Mouse (Mus musculus): ENCODE data around the gene Mpi. TPM values are rescaled to one million over a fixed set of nuclear protein-coding genes. Genes with fewer than 3 reads are reported as not detected.

Mpi gene
- total RNA-seq (2014; fragmentation: Nextera tagmentation) (13.5 and 16.6 TPM in 2 replicates), total RNA-seq (2017) (6.6 and 6.7 TPM in 2 replicates)

DNA sequence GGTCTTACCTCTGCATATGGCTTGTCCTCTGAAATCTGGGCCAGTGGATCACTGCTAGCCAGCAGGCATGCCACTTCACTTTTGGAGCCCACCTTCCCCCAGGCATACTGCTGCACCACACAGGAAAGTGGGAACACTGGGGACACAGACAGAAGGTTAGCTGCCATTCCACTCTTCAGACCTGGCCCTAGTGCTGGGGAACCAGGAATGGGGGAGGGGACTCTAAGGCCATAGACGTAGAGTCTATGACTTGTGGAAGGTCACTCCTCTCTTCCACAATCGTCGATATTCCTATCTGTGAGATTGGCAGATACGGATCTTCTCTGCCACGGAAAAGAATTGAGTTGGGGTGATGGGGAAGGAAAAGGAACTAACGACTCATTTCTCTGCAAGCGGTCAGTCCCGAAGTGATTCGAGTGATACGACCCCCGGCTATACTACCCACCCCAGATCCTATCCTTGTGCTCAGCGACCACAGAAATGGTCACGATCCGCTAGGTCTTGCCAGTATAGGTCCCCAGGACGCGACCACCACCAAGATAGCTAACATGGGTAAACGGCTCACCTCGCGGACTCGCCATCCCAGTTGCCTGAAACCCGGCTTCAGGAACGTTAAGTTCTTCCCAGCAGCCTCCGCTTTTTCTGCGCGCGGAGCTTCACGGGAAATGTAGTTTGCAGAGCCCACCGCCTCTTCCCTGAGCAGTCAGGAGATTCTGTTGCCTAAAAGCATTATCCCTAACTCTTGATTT is at the start of gene Mpi:
Mpi (minus strand) TSS at position 625 of the 749 bp plus-strand sequence.
- ATAC-seq (replicated peaks; ENCODE audit: low FRiP score, low TSS enrichment, poor library complexity, severe bottlenecking), result no peak; the same call in 1 of the 2 replicates

DNA sequence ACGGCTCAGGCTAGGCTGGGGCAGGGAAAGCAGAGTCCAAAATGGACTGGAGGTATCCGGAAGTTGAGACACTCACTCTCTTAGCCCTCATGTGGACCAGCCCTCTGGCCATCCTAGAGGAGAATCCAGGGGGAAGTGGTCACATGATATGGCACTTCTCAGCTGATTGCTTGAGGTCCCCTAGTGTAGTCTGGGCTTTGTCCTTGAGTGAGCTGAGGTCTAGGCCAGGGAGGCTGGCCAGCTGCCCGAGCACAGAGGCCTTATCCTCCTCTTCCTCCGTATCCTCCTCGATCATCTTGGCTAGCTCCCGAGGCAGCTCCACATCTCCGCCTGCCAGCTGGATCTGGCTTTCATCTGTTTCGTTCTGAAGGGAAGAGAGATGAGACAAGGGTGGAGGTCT is 49.5 kb upstream of the Mpi start:
- ATAC-seq (replicated peaks; ENCODE audit: low FRiP score, low TSS enrichment, poor library complexity, severe bottlenecking), result no peak

DNA sequence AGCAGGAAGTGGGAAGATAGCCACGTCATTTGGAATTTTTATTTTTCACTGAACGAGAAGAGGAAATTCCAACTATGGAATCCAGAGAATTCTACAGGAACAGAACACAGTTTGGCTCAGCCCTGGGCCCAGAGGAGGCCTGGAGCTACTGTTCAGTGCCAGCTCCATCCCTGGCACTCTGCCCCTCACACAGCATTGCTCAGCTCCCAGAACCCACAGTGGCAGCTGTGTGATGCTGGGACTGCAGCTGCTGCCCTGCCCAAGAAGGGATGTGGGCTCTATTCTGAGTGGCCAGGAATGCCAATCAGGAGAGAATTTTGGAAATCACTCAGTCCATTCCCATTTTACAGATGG is 48.8 kb upstream of the Mpi start:
- no peak for ATAC-seq (replicated peaks; ENCODE audit: low FRiP score, low TSS enrichment, poor library complexity, severe bottlenecking)

DNA sequence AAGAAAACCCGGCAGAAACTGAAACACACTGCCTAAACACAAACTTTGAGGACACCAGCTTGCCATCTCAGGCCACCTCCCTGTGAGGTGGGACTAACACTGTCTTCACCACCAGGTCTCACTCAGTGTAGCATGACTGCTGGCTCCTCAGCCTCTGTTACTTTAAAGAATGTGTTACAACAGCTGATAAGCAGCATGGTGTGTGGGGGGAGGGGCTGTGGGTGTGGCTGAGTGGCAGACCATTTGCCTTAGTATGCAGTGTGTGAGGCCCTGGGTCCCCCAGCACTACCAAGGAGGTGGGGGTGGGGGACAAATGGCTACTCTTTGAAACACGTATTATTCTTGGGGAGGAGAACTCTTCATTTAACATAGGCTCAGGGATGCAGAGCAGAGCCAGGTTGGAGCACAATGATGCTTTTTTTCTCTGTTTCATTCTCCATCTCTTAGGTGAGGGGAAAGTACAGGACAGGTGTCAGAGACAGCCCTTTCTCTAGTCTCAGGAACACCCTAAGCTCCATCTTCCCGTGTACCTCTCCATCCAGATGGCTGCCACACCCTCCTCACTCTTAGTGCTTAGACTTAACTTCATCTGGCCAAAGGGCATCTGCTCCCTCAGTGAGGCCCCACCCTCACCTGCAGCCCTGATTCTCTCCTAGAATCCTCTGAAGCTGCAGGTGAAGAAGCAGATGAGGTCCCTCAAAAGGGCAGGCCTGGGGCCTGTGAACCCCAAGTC is 48.2 kb upstream of the Mpi start:
- 0 out of 2 replicates have a peak, but pooled peaks have one; percentile 39 for ATAC-seq (replicated peaks; ENCODE audit: low FRiP score, low TSS enrichment, poor library complexity, severe bottlenecking)

DNA sequence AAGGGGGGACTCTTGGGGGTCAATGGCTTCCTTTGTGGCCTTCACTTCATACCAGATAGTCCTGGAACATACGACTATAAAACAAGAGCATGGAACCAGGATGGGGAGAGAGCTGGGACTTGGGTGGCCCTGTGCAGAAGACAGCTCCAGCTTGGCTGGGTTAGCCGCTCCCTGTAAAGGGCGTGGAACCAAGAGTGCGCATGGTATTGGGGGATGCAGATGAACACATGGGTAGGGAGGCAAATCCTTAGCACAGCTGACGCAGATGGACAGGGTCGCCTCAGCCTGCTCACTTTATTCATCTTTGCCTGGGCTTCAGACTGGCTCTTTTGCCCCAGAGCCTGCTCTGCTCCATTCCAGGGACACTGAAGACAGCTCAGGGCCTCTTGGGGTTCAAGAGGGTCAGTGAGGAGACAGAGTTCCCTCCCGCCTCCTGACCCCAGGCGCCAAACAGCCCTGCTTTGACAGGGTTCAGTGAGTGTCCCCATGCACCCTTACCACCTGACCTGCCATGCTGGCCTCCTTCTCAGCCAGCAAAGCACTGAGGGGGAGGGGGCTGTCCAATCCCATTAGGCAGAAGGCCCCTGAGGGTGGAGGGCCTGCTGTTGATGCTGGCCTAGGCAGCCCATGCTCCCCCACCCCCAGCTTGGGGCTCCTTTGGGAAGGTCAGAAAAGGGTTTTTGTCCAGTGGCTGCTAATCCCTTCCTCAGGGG is 46.4 kb upstream of the Mpi start:
- ATAC-seq (replicated peaks; ENCODE audit: low FRiP score, low TSS enrichment, poor library complexity, severe bottlenecking), result no peak

DNA sequence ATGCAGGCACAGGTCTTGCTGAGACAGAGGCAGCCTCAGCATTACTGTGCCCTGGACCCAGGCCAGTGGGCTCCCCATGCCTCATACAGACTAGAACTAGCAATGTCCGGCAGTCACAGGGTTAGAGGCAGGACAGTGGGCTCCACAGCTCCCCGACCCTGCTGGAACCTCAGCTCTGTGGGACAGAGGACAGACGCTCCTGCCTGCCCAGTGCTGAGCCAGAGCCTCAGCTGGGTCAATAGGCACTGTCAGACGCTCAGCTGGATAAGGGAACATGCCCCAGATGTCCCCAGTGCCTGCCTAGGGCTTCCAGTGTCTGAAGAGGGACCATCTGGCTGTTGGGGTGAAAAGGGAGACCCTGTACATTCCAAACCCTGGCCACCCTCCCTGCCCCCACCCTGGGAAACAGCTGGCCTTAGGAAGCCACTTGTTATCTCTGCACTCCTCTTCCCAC is 45.4 kb upstream of the Mpi start:
- no peak for ATAC-seq (replicated peaks; ENCODE audit: low FRiP score, low TSS enrichment, poor library complexity, severe bottlenecking)

DNA sequence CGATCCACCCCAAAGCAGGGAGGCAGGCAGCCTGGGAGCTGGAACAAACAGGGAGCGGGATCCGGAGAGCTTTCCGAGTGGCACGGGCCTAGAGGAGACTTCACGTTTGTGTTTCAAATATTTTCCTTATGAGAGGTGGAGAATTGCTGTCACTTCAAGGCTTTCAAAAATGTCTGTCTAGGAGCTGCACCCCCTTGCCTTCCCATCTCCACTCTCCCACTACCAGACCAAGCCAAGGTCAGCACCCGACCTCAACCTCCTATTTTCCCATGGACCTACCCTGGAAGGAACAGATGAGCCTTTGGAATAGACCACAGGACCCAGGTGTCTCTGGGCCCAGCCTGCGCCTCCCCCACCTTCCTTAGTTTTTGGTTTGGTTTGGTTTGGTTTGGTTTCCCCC is 44.7 kb upstream of the Mpi start:
- no peak for ATAC-seq (replicated peaks; ENCODE audit: low FRiP score, low TSS enrichment, poor library complexity, severe bottlenecking)

DNA sequence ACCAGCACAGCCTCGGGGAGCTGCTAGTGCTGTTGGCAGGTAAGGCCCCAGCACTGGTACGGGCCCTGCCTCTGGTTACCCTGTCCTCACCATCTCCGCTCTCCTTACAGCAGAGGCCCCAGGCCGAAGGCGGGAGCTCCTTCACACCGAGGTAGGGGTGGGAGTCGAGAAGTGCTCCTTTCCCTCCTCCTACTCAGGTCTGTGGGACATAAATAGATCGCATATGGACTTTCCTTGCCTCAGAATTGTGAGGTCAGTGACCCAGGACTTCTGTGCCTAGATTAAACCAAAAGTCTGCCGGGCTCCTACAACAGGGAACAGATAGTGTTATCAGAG is 41.6 kb upstream of the Mpi start:
- no peak for ATAC-seq (replicated peaks; ENCODE audit: low FRiP score, low TSS enrichment, poor library complexity, severe bottlenecking)

DNA sequence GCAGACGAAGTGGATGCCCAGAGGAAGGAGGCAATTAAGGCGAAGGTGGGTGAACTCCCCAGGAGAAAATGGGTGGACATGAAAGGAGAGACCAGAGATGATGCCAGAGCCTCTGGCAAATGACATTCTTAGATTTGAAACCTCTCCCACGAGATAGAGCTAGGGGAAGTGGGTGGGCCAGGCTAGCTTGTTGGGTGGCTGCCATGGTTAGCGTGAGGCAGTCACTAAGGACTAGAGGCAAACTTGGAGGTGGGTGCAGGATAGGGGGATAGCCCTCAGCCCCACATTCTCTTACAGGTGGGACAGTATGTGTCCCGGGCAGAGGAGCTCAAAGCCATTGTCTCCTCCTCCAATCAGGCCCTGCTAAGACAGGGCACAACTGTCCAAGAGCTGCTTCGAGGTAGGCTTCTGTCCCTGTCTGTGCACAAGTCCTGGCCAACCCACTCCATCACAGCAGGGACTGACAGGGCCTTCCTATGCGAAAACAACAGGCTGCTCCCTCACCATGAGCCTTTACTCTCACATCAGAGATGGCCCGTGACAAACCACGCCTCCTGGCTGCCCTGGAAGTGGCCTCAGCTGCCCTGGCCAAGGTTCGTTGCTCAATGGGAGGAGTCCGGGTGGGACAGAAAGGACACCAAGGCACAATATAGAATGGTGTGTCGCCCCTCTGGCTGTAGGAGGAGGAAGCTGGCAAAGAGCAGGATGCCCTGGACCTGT is 41.1 kb upstream of the Mpi start:
- ATAC-seq (replicated peaks; ENCODE audit: low FRiP score, low TSS enrichment, poor library complexity, severe bottlenecking), result no peak

DNA sequence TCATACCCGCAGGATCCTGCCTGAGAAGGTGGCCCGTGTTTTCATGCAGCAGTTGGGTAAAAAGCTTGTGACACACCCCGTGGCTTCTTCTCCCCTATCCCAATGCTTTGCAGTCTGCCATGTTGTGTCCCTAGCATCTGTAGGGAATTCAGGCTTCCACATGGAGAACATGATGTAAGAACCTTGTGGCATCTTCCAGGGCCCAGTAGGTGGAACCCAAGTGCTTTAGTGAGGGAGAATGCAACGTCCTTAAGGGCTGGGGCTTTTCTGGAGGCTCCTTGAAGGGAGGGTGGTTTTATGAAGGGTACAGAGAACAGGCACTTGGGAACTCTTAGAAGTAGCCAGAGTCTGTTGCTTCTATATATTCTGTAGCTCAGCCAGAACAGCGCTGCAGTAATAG is 38.2 kb upstream of the Mpi start:
- ATAC-seq (replicated peaks; ENCODE audit: low FRiP score, low TSS enrichment, poor library complexity, severe bottlenecking), result no peak

DNA sequence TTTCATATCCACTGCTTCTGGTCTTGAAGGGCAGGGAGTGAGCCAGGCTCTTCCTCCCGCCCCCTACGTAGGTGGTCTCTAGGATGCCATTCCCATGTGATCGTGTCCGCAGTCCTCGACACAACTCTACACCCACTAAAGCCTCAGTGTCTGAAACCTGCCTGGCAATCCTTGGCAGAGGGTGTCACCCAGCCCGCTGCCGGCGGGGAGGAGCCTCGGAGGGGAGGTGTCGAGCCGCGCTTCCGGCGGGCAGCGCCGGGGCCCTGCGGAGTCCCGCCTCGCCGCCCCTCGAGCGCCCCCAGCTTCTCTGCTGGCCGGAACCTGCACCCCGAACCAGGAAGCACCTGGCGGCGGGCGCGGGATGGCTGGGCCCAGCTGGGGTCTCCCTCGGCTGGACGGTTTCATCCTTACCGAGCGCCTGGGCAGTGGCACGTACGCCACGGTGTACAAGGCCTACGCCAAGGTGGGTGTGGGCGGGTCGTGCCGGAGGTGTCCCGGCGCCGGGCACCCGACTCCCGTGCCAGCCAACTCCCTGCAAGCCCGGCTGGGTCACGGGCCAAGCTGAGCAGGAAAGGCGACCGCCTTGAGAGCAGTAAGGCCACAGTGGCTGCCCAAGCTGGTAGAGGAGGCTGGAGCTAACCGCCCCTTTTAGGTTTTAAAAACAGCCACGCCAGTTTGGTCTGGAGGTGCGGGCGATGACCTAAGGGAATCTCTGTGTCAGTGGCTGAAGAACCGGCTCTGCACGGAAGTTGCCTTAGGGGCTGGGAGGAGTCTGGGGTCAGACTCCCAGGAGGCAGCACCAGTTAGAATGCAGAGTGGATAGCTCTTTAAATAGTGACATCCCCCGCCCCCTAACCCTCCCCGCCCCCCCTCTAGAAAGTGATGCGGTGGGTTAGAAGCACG is 36.9 kb upstream of the Mpi start, which contains the start of gene Ulk3:
Ulk3 (plus strand) TSS at position 229 of the 903 bp plus-strand sequence.
- peak; percentile 90 for ATAC-seq (replicated peaks; ENCODE audit: low FRiP score, low TSS enrichment, poor library complexity, severe bottlenecking)

DNA sequence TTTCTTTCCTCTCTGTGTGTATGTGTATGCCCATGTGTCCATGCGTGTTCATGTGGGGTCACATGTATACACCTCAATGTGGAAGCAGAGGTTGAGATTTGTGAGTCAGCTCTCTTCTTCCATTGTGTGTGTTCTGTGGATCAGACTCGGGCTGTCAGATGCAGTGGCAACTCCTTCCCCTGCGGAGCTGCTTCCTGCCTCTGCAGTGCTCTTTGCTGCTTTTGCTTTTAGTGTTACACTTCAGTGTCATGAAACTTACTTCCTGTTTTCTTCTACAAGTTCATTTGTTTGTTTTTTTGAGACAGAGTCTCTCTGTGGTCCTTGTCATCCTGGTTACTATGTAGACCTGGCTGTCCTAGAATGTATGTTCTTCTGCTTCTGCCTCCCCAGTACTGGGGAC is 32.4 kb upstream of the Mpi start:
- ATAC-seq (replicated peaks; ENCODE audit: low FRiP score, low TSS enrichment, poor library complexity, severe bottlenecking), result no peak

DNA sequence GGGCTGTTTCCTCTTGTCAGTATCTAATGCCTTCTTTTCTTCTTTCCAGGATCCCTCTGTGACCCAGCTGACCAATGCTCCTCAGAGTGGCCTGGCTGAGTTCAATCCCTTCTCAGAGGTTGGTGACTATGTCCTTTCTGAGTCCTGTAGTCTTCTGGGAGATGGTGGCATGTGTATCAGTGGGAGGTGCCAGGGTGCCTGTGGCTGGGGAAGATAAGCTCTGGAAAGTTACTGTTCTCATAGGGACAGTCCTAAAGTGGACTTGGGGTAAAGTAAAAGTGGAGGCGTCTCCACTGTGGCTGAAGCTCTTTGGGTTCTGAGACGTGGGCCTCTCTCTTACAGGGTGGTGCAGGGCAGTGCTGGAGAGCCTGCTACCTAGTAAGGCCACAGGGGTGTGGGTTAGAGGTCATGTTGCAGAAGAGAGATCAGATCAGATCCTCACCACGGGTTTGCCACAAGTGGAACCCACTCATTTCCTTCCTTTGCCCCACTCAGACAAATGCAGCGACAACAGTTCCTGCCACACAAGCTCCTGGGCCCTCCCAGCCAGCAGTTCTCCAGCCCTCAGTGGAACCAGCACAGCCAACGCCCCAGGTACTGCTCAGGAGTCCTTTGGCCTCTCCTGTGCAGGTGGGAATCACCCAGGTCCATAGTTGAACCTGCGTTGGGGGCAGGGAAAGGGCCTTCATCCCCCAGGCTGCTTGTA is 24.7 kb upstream of the Mpi start:
- peak; percentile 76 for ATAC-seq (replicated peaks; ENCODE audit: low FRiP score, low TSS enrichment, poor library complexity, severe bottlenecking)

DNA sequence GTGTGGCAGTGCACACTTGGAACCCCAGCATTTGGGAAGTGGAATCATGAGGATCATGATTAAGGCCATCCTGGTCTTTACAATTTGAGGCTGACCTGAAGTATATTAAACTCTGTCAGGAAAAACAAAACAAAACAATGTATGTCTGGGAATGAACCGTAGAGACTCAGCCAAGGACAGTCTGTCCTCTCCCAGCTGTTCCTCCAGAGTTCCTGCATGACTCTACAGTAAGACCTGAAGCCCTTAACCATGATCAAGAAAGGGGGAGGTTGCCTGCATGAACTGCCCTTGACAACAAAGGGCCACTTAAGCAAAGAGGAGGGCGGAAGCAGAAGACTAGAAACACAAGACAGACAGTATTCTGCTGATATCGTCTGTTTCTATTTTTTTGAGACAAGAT is 23.0 kb upstream of the Mpi start:
- ATAC-seq (replicated peaks; ENCODE audit: low FRiP score, low TSS enrichment, poor library complexity, severe bottlenecking), result no peak

DNA sequence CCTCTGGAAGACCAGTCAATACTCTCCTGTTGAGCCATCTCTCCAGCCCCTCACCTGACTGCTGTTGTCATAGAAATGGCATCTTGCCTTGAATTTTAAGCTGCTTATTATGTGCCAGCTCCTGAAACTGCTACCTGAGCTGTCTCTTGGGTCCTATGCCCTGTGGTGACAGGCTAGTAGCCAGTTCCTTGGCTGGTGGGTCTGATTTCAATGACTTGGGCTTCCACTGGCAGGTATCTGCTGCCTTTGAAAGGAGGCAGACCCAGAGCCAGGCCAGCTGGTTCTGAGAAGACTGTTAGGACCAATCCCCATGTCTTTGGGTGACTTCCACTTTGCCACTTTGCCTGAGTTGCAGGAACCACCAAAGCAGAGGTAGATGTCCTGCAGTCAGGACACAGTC is 21.8 kb upstream of the Mpi start:
- no peak for ATAC-seq (replicated peaks; ENCODE audit: low FRiP score, low TSS enrichment, poor library complexity, severe bottlenecking)

DNA sequence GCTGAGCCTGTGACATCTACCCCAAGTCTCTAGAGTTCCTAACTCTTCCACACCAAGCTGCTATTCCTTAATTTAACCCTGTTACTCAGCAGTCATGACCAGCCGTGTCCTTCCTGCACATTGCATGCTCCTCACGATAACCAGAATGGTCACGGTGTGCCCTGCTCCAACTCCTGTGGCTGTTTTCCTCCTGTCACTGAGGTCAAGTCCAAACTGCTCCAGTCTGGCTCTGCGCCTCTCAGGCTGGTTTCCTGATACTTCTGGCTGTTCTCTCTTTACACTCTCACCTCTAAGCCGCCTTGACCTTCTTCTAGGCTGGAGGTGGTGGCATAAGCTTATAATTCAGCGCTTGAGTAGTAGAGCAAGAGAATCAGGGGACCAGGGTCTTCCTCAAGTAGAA is 15.9 kb upstream of the Mpi start:
- no peak for ATAC-seq (replicated peaks; ENCODE audit: low FRiP score, low TSS enrichment, poor library complexity, severe bottlenecking)

DNA sequence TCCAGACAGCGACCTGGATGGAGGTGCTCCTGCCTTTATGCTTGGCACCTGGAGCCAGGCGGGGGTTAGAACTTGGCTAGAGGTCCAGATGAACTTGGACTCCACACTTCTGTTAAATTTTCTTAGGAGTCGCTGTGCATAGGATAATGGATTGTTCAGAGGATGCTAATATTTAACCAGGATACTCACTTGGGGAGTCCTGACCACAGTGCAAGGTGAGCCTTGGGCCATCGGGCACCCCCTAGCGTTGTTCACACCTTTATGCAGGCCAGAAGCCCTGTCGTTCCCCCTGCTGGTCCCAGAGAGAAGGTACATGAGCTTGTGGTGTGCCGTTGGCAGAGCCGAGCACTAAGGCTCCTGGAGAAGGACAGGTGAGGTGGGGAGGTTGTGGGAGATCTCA is 14.3 kb upstream of the Mpi start:
- no peak; the same call in 1 of the 2 replicates for ATAC-seq (replicated peaks; ENCODE audit: low FRiP score, low TSS enrichment, poor library complexity, severe bottlenecking)

DNA sequence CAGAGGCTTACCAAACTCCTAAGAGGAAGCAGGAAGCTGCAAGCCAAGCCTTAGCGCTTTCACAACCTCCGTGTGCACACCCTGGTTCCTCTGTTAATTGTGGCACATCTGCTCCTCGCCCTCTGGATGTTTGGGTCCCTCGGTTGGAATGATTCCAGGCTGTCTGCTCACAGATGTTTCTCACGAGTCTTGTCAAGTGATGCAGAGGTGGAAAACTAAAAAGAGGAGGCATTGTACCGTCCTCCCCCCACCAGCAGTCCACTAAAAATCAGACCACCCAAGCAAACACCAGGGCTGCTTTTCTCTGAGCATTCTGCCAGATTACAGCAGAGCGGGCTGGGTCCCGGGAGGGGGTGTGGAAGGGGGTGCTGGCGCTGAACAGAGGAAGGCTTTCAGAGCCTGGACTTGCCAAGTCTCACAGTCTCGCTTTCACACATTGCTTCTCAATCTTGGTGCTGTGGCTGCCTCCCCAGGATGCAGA is 13.2 kb upstream of the Mpi start:
- no peak for ATAC-seq (replicated peaks; ENCODE audit: low FRiP score, low TSS enrichment, poor library complexity, severe bottlenecking)
